Mouse (Mus musculus) heart, adult 2 months (tissue): ENCODE results near the gene Esyt1. TPM values are rescaled to one million over a fixed set of nuclear protein-coding genes. Genes with fewer than 3 reads are reported as not detected.
A peak's percentile ranks its signal among the peaks of the same experiment; 100 is the strongest.

Source experiments
- DNase-seq, 2 experiments: peaks; one replicate each; pipeline ENCODE4 v3.0.0; 2021
- H3K27ac ChIP-seq: fragments of 200-600 bp; 2 replicates; pipeline ENCODE4 v1.8.1; 2022
- H3K27me3 ChIP-seq: fragments of 200-500 bp; 2 replicates; pipeline ENCODE4 v1.6.1; 2012; ENCODE audit warnings: mild to moderate bottlenecking, low read length, inconsistent platforms, mixed read lengths; ENCODE audit not compliant: control insufficient read depth, insufficient read depth
- H3K36me3 ChIP-seq: fragments of 200-500 bp; 2 replicates; pipeline ENCODE4 v1.6.1; 2012; ENCODE audit warnings: low read length, inconsistent platforms; ENCODE audit not compliant: control insufficient read depth, insufficient read depth
- H3K4me1 ChIP-seq: fragments of 200-500 bp; 2 replicates; pipeline ENCODE4 v1.6.1; 2011; ENCODE audit warnings: low read length; ENCODE audit not compliant: control insufficient read depth, insufficient read depth
- H3K4me3 ChIP-seq: fragments of 200-600 bp; 2 replicates; pipeline ENCODE4 v1.8.1; 2022
- H3K79me2 ChIP-seq: fragments of 200-500 bp; replicated peaks from 2 replicates; pipeline ENCODE4 v1.6.1; 2012; ENCODE audit warnings: mild to moderate bottlenecking, inconsistent platforms, low read length, moderate library complexity, mixed read lengths; ENCODE audit not compliant: control insufficient read depth, insufficient read depth
- H3K9ac ChIP-seq: fragments of 200-500 bp; 2 replicates; pipeline ENCODE4 v1.6.1; 2012; ENCODE audit warnings: low read depth, mild to moderate bottlenecking, control low read depth, inconsistent platforms, low read length, mixed read lengths
- CTCF ChIP-seq: fragments of 200-600 bp; IDR thresholded peaks from 2 replicates; pipeline ENCODE4 v1.8.1; 2022; ENCODE audit warnings: antibody characterized with exemption, mild to moderate bottlenecking, moderate library complexity
- EP300 ChIP-seq: fragments of 200-500 bp; IDR thresholded peaks from 2 replicates; pipeline ENCODE4 v1.6.1; 2011; ENCODE audit warnings: low read depth, low read length, control low read depth; ENCODE audit not compliant: insufficient read depth
- POLR2A ChIP-seq: fragments of 200-500 bp; IDR thresholded peaks from 2 replicates; pipeline ENCODE4 v1.6.1; 2011; ENCODE audit warnings: mild to moderate bottlenecking, low read depth, low read length, control low read depth; ENCODE audit not compliant: insufficient read depth
- WGBS: fragments of 180-500 bp; shearing (Covaris S2); methylation state at CpG from one replicate; pipeline ENCODE4 v1.1.7; 2018; 5-methylcytosine and 5-hydroxymethylcytosine counted together
- intact Hi-C: fragments of 180-260 bp; cut with DNase I; formaldehyde crosslinking; loops from one replicate; pipeline ENCODE4 v1.15.1; 2025
- polyA plus RNA-seq: library from polyadenylated mRNA; depleted of rRNA; stranded (reverse); fragments of >200 nt; gene quantifications from 2 replicates; pipeline ENCODE4 v1.2.3, GENCODE M21; 2012
- total RNA-seq, 2 experiments: library from RNA; stranded (reverse); gene quantifications; 2 replicates each; pipeline ENCODE4 v1.2.3; 2021

Esyt1 gene
- total and polyA plus RNA-seq, 3 experiments, result 16.4 to 24.7 (median 17.9) TPM

DNA sequence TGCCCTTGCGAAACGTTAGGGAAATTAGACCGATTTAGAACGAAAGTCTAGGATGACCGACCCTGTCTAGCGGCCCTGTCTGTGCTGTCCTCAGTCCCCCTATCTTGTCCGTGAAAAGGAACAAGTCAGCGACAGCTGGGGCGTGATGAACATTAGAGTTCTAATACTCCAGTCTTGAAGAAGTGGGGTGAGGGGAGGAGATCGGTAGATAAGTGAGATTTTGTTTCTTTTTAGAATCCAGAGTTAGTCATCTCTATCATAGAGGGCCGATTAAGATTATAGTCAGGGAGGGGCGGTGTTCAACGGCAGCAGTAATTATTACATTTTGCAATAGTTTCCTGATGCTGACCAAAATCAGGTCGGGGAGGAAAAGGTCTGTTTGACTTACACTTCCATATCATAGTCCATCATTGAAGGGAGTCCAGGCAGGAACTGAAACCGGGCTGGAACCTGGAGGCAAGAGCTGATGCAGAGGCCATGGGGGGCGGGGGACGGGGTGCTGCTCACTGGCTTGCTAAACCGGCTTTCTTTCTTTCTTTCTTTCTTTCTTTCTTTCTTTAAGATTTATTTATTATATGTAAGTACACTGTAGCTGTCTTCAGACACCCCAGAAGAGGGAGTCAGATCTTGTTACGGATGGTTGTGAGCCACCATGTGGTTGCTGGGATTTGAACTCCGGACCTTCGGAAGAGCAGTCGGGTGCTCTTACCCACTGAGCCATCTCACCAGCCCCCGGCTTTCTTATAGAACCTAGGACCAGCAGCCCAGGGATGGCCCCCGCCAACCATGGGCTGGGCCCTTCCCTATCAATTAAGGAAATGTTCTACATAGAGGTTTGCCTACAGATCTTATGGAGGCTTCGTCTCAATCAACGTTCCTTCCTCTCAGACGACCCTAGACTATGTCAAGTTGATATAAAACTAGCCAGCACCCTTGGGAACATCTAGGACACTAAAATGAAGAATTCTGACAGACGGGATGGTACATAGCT lies 990 bp upstream of the Esyt1 start:
- DNase-seq, result no peak
- no peak; the same call in 1 of the 2 replicates for TF ChIP-seq POLR2A
- TF ChIP-seq CTCF, result no peak
- no peak for TF ChIP-seq EP300
- H3K27ac ChIP-seq, result peak overlapping the region; percentile 77

DNA sequence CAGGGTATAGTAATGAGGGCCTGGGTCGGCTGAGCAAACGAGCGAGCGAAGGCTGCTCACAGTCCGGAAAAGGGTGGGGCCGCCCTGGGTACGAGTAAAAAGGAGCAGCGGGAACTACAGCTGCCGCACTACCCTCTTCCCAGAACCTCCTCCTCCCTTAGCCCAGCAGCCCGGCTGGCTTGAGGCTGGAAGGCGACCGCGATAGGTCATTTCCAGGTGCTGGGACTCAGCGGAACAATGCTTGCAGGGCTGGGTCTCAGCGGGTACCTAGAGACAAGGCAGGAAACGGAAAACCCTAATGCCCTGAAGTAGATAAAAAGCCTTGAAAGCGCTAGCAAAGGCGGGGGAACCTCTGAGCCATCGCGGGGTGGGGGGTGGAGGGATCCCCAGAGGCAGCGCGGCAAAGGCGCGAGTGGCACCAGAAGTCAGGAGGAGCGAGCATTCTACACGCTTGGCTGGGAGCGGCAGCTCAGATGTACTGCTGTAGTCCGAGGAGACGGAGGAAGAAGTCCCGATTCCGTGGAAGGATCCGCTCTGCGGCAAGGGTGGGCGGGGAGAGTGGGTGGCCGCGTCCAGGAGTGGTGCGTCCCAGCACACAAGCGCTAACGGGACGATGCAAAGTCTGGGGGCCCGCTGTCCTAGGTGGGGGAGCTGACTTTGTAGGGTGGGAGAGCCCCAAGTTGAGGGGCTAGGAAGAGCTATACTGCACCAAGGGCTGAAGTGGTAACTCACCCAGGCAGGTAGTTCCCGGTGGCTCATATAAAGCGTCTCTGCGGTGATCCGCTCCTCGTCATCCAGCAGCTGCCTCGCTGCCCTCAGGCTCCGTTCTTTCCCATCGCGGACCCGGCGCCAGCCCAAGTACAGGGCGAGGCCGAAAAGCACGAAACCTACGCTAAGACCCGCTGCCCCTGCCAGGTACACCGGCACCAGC lies 674 bp downstream of the Esyt1 start:
- Histone ChIP-seq H3K79me2 (no peaks in the 10 kb centered on the region), H3K4me1 (peaks cover 1% of the 10 kb centered on the region; the same call in 1 of the 2 replicates), H3K36me3 (no peaks in the 10 kb centered on the region), H3K27me3 (no peaks in the 10 kb centered on the region), H3K9ac (peak overlapping the region; percentile 81), H3K4me3 (peak overlapping the region; percentile 100), H3K27ac (peak overlapping the region; percentile 95)
- peak; percentile 19; the same call in 1 of the 2 replicates for TF ChIP-seq POLR2A
- TF ChIP-seq CTCF, result no peak
- no peak for TF ChIP-seq EP300
- DNase-seq, result peak; percentile 70 to 74
- intact Hi-C loops, result loop anchor here (5.0 kb wide), 2 partner anchors 33 to 113 kb away; partner anchors contain the start of genes Myl6, Nabp2 and Rnf41
- 3% methylated on average over 58 of the region's 58 CpGs for WGBS

More for the DNA sequence above, 990 bp upstream of the Esyt1 start:
- H3K9ac ChIP-seq, result peak overlapping the region; percentile 75
- H3K4me1 ChIP-seq, result peaks cover 1% of the 10 kb centered on the region; the same call in 1 of the 2 replicates
- peak overlapping the region; percentile 100 for H3K4me3 ChIP-seq
- intact Hi-C loops, result loop anchor here (5.0 kb wide), 2 partner anchors 34 to 114 kb away; partner anchors contain the start of genes Myl6, Nabp2 and Rnf41
- WGBS, result 31% methylated on average over 28 of the region's 28 CpGs
- no peaks in the 10 kb centered on the region for H3K79me2 ChIP-seq
- no peaks in the 10 kb centered on the region for H3K27me3 ChIP-seq
- no peaks in the 10 kb centered on the region for H3K36me3 ChIP-seq

DNA sequence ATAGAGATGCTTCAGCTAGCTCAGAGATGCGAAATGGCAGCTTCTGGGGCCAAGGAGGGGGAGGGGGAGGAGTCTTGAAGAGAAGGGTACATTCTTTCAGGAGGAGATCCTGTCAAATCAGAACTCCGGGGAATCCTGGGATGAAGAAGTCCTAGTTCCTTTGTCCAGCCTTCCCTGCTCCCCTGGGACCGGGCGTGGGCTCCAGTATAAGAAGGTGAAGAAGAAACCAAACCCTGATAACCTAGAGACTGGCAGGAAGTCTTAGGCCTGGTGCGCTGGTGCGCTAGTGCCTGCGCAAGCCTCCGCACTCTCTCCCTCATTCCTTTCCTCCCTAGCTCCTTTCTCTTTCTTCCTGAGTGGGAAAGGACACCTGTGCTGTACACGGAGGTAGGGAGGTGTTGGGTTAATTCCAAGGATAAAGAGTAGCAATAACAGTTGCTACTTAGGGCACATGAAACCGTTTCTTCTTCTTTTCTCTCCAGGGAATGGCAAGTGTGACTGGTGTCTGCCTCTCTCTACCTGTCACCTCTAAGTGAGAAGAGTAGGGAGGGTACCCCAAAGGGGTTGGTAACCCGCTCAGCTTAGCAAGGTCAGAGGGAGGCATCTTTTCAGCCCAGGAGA lies 1.4 kb downstream of the Esyt1 start:
- TF ChIP-seq CTCF, result no peak
- TF ChIP-seq POLR2A, result 0 out of 2 replicates have a peak, but pooled peaks have one; percentile 17
- no peak for TF ChIP-seq EP300
- Histone ChIP-seq H3K4me1 (peaks cover 1% of the 10 kb centered on the region; the same call in 1 of the 2 replicates), H3K36me3 (no peaks in the 10 kb centered on the region), H3K4me3 (peak overlapping the region; percentile 100), H3K9ac (peak overlapping the region; percentile 81), H3K79me2 (no peaks in the 10 kb centered on the region), H3K27me3 (no peaks in the 10 kb centered on the region), H3K27ac (peak overlapping the region; percentile 95)
- peak in 1 of 2 experiments; percentile 31 for DNase-seq
- intact Hi-C loops, result no loop called here
- WGBS, result 43% methylated on average over 11 of the region's 11 CpGs

DNA sequence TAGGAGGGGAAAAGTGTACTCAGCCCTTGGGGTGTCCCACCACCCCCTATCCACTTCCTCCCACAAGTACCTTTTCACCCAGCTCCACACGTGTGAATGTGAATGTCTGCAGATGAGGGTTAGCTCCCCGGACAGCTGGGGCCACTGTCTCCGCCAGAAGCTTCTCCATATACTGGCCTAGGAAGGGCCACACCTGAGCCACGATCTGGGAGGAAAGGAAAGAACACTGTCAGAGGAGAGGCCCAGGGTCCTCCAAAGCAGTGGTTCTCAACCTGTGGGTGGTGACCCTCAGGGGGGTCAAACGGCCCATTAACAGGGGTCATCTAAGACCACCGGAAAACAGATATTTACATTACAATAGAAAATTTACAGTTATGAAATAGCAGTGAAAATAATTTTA lies 3.3 kb downstream of the Esyt1 start:
- Histone ChIP-seq H3K4me1 (peaks cover 1% of the 10 kb centered on the region; the same call in 1 of the 2 replicates), H3K36me3 (no peaks in the 10 kb centered on the region), H3K27ac (no peak overlapping the region), H3K9ac (no peak overlapping the region), H3K27me3 (no peaks in the 10 kb centered on the region), H3K4me3 (no peak overlapping the region), H3K79me2 (no peaks in the 10 kb centered on the region)
- intact Hi-C loops, result no loop called here
- DNase-seq, result no peak
- no peak for TF ChIP-seq CTCF
- TF ChIP-seq POLR2A, result no peak
- TF ChIP-seq EP300, result no peak
- WGBS, result 83% methylated on average over 6 of the region's 6 CpGs

DNA sequence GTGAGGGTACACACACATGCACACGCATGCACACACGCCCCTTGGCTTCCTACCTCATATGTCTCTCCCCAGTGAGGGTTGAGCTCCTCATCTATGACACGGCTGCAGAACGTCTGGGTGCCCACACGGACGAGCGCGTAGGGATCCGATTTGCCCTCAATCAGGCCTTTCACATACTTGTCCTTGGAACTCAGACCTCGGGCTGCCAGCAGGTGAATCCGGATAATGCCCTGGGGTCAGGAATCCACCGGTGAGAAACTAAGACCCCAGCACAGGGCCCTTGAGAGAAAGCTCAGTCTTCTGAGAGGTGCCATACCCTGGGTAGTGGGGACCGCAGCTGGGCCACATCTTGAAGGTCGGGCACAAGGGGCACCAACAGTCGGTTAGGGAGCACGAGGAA lies 5.1 kb downstream of the Esyt1 start:
- intact Hi-C loops, result no loop called here
- no peaks in the 10 kb centered on the region for H3K36me3 ChIP-seq
- H3K4me3 ChIP-seq, result no peak overlapping the region
- H3K9ac ChIP-seq, result no peak overlapping the region
- DNase-seq, result no peak
- 89% methylated on average over 16 of the region's 16 CpGs for WGBS
- no peaks in the 10 kb centered on the region for H3K27me3 ChIP-seq
- no peak overlapping the region for H3K27ac ChIP-seq
- H3K79me2 ChIP-seq, result no peaks in the 10 kb centered on the region
- TF ChIP-seq CTCF, result no peak
- TF ChIP-seq POLR2A, result no peak
- no peak for TF ChIP-seq EP300
- H3K4me1 ChIP-seq, result no peaks in the 10 kb centered on the region
